9 mouse cellular contexts compared by ENCODE assay signal in the genomic region with DNA sequence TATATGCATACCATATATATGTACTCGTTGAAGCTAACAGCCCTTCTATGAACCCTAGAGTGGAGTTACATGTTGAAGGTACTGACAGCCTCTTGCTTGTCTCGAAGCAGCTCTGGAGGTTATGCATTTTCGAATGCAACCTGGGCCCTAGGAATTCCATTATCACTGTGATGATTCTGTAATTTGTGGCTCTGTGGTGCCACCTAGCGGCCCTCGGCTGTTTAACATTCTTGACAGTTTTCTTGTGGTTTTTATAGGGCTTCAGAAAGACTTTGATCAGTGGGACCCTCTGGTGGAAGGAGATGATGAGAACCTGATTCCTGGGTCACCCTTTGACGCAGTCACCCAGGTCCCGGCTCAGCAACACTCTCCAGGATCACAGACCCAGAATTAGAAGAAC. TPM values are rescaled to one million over a fixed set of nuclear protein-coding genes. Genes with fewer than 3 reads are reported as not detected.
DNase-seq lines count a peak whose midpoint lies in the region; ATAC-seq and TF ChIP-seq lines count a peak whose summit lies in the region.
"Had no signal": no experiment of that assay in that cellular context is flagged by ENCODE, and none has a peak within 500 bp of the region (broad histone marks: within the 10 kb centered on the region; RNA-seq: fewer than 3 reads in every experiment).

No protein-coding gene starts in this region.

- WGBS in intestine, embryonic 14.5 days, result 23% methylated on average over 7 of the region's 7 CpGs
- WGBS in intestine, embryonic 16.5 days, result 17% methylated on average over 7 of the region's 7 CpGs
- 29% methylated on average over 7 of the region's 7 CpGs for WGBS in hindbrain, embryonic 11.5 days
- WGBS in midbrain, embryonic 12.5 days, result 22% methylated on average over 7 of the region's 7 CpGs
- 17% methylated on average over 7 of the region's 7 CpGs for WGBS in stomach, postnatal 0 days

- H3K4me2 ChIP-seq in intestine, embryonic 14.5 days (ENCODE audit: low read length), result no peak overlapping the region
- no peak overlapping the region for H3K4me2 ChIP-seq in intestine, embryonic 16.5 days (ENCODE audit: low read depth, low read length)
- no peak overlapping the region for H3K4me2 ChIP-seq in hindbrain, embryonic 11.5 days (replicated peaks; ENCODE audit: low read depth, low read length)
- no peak overlapping the region for H3K4me2 ChIP-seq in midbrain, embryonic 12.5 days (replicated peaks)
- H3K4me2 ChIP-seq in stomach, postnatal 0 days (replicated peaks; ENCODE audit: low read depth), result no peak overlapping the region
- H3K4me2 ChIP-seq: embryonic facial prominence, embryonic 13.5 days had no signal

- H3K4me1 ChIP-seq in intestine, embryonic 14.5 days (replicated peaks; ENCODE audit: control insufficient read depth, insufficient read depth, low read length), result no peaks in the 10 kb centered on the region
- H3K4me1 ChIP-seq in intestine, embryonic 16.5 days (ENCODE audit: control insufficient read depth, insufficient read depth, low read length), result no peaks in the 10 kb centered on the region
- no peaks in the 10 kb centered on the region for H3K4me1 ChIP-seq in hindbrain, embryonic 11.5 days (replicated peaks; ENCODE audit: control insufficient read depth, insufficient read depth, low read length)
- no peaks in the 10 kb centered on the region for H3K4me1 ChIP-seq in midbrain, embryonic 12.5 days
- no peaks in the 10 kb centered on the region for H3K4me1 ChIP-seq in stomach, postnatal 0 days (replicated peaks; ENCODE audit: control insufficient read depth, insufficient read depth)
- H3K4me1 ChIP-seq: embryonic facial prominence, embryonic 13.5 days had no signal

- H3K27me3 ChIP-seq in intestine, embryonic 14.5 days (replicated peaks; ENCODE audit: control insufficient read depth, insufficient read depth, low read length), result no peaks in the 10 kb centered on the region
- H3K27me3 ChIP-seq in intestine, embryonic 16.5 days (replicated peaks; ENCODE audit: control insufficient read depth, insufficient read depth, low read length), result no peaks in the 10 kb centered on the region
- H3K27me3 ChIP-seq in hindbrain, embryonic 11.5 days (ENCODE audit: control insufficient read depth, insufficient read depth, low read length), result no peaks in the 10 kb centered on the region
- no peaks in the 10 kb centered on the region for H3K27me3 ChIP-seq in midbrain, embryonic 12.5 days
- H3K27me3 ChIP-seq in stomach, postnatal 0 days (ENCODE audit: control insufficient read depth, insufficient read depth, low read length), result no peaks in the 10 kb centered on the region
- H3K27me3 ChIP-seq: embryonic facial prominence, embryonic 13.5 days had no signal

- no peak overlapping the region for H3K4me3 ChIP-seq in intestine, embryonic 14.5 days (ENCODE audit: low read depth, low read length)
- no peak overlapping the region for H3K4me3 ChIP-seq in intestine, embryonic 16.5 days (ENCODE audit: low read length)
- H3K4me3 ChIP-seq in hindbrain, embryonic 11.5 days (ENCODE audit: low read depth, low read length), result no peak overlapping the region
- H3K4me3 ChIP-seq in midbrain, embryonic 12.5 days, result no peak overlapping the region
- no peak overlapping the region for H3K4me3 ChIP-seq in stomach, postnatal 0 days (ENCODE audit: low read depth, low read length)
- H3K4me3 ChIP-seq: embryonic facial prominence, embryonic 13.5 days had no signal

- peak; percentile 88 for TF ChIP-seq CTCF in stomach, postnatal 0 days (IDR thresholded peaks at IDR 0.05; ENCODE audit: low read depth)

- H3K9ac ChIP-seq in intestine, embryonic 14.5 days (ENCODE audit: low read length), result no peak overlapping the region
- H3K9ac ChIP-seq in intestine, embryonic 16.5 days (ENCODE audit: low read depth, low read length), result no peak overlapping the region
- no peak overlapping the region for H3K9ac ChIP-seq in hindbrain, embryonic 11.5 days (ENCODE audit: low read depth, low read length)
- no peak overlapping the region for H3K9ac ChIP-seq in midbrain, embryonic 12.5 days (replicated peaks)
- no peak overlapping the region for H3K9ac ChIP-seq in stomach, postnatal 0 days (ENCODE audit: low read length)
- H3K9ac ChIP-seq: embryonic facial prominence, embryonic 13.5 days had no signal

- TF ChIP-seq EP300 in stomach, postnatal 0 days (optimal IDR thresholded peaks at IDR 0.05), result no peak

- H3K36me3 ChIP-seq in intestine, embryonic 14.5 days (ENCODE audit: control insufficient read depth, insufficient read depth, low read length), result no peaks in the 10 kb centered on the region
- H3K36me3 ChIP-seq in intestine, embryonic 16.5 days (ENCODE audit: control insufficient read depth, insufficient read depth, low read length), result no peaks in the 10 kb centered on the region
- no peaks in the 10 kb centered on the region for H3K36me3 ChIP-seq in hindbrain, embryonic 11.5 days (ENCODE audit: control insufficient read depth, insufficient read depth, low read length)
- H3K36me3 ChIP-seq in midbrain, embryonic 12.5 days, result no peaks in the 10 kb centered on the region
- H3K36me3 ChIP-seq in stomach, postnatal 0 days (ENCODE audit: control insufficient read depth, insufficient read depth, low read length), result no peaks in the 10 kb centered on the region
- H3K36me3 ChIP-seq: embryonic facial prominence, embryonic 13.5 days had no signal

- ATAC-seq in intestine, embryonic 14.5 days (replicated peaks; ENCODE audit: low FRiP score, low TSS enrichment, low read depth), result no peak
- no peak for ATAC-seq in intestine, embryonic 16.5 days
- no peak for ATAC-seq in hindbrain, embryonic 11.5 days (ENCODE audit: low FRiP score)
- 0 out of 2 replicates have a peak, but pooled peaks have one; percentile 66 for ATAC-seq in midbrain, embryonic 12.5 days (ENCODE audit: low FRiP score, low read depth)
- no peak for ATAC-seq in stomach, postnatal 0 days (ENCODE audit: low FRiP score, low TSS enrichment)

- H3K9me3 ChIP-seq in intestine, embryonic 14.5 days (ENCODE audit: control insufficient read depth, low read length), result no peaks in the 10 kb centered on the region
- H3K9me3 ChIP-seq in intestine, embryonic 16.5 days (ENCODE audit: control insufficient read depth, low read length), result no peaks in the 10 kb centered on the region
- no peaks in the 10 kb centered on the region for H3K9me3 ChIP-seq in hindbrain, embryonic 11.5 days (ENCODE audit: control insufficient read depth, low read length)
- no peaks in the 10 kb centered on the region for H3K9me3 ChIP-seq in midbrain, embryonic 12.5 days
- H3K9me3 ChIP-seq in stomach, postnatal 0 days (ENCODE audit: control insufficient read depth, low read length), result no peaks in the 10 kb centered on the region
- H3K9me3 ChIP-seq: embryonic facial prominence, embryonic 13.5 days had no signal

- peak; percentile 92 for DNase-seq in intestine, embryonic 14.5 days (ENCODE audit: low spot score)
- peak; percentile 3 for DNase-seq in adrenal gland, adult 8-10 months
- DNase-seq in embryo, embryonic 10 days (ENCODE audit: low spot score), result peak; percentile 74
- peak; percentile 89 for DNase-seq in hindbrain, embryonic 11.5 days (ENCODE audit: low spot score)
- DNase-seq in left cerebral cortex, adult 18-20 months (ENCODE audit: low spot score in 2 of 2), result peak; percentile 53 to 55
- peak; percentile 71 for DNase-seq in stomach, postnatal 0 days (ENCODE audit: low spot score)

- no peak overlapping the region for H3K27ac ChIP-seq in intestine, embryonic 14.5 days (ENCODE audit: low read depth)
- H3K27ac ChIP-seq in intestine, embryonic 16.5 days (ENCODE audit: low read length), result no peak overlapping the region
- H3K27ac ChIP-seq in hindbrain, embryonic 11.5 days (ENCODE audit: low read depth, low read length), result no peak overlapping the region
- H3K27ac ChIP-seq in midbrain, embryonic 12.5 days (replicated peaks), result no peak overlapping the region
- H3K27ac ChIP-seq in stomach, postnatal 0 days (replicated peaks), result no peak overlapping the region
- H3K27ac ChIP-seq: embryonic facial prominence, embryonic 13.5 days had no signal

RNA-seq across cellular contexts. Expression of a gene that starts 18.5 kb away (rescaled TPM):
- 0.15 and 0.17 TPM in 2 replicates for polyA plus RNA-seq in intestine, embryonic 14.5 days (2014; fragmentation: Nextera tagmentation; extraction: Ambion mirVana)
- 1.2 and 2.0 TPM in 2 replicates for polyA plus RNA-seq in intestine, embryonic 16.5 days (2015; fragmentation: Nextera tagmentation; extraction: Ambion mirVana)
- total RNA-seq in adrenal gland, adult 8-10 months (2022), result not detected
- polyA plus RNA-seq in hindbrain, embryonic 11.5 days (2014; fragmentation: Nextera tagmentation; extraction: Ambion mirVana), result 0.03 and 0.07 TPM in 2 replicates
- under 1 TPM; 0.56 to 0.84 TPM for total RNA-seq in left cerebral cortex, adult 18-20 months (2021)
- polyA plus RNA-seq in midbrain, embryonic 12.5 days (2016; fragmentation: Nextera tagmentation; extraction: Ambion mirVana), result 0.26 TPM in 1 of 2 replicates, not detected in the other
- polyA plus RNA-seq in stomach, postnatal 0 days (2015; fragmentation: Nextera tagmentation; extraction: Ambion mirVana), result 0.08 TPM in 1 of 2 replicates, not detected in the other

RNA-seq across cellular contexts. Expression of a gene that starts 43.7 kb away (rescaled TPM):
- 9.1 and 9.5 TPM in 2 replicates for polyA plus RNA-seq in intestine, embryonic 14.5 days (2014; fragmentation: Nextera tagmentation; extraction: Ambion mirVana)
- 14.0 and 14.2 TPM in 2 replicates for polyA plus RNA-seq in intestine, embryonic 16.5 days (2015; fragmentation: Nextera tagmentation; extraction: Ambion mirVana)
- total RNA-seq in adrenal gland, adult 8-10 months (2022), result 10 to 100 TPM; 15.0 to 22.2 (median 17.6) TPM
- 15.4 and 16.3 TPM in 2 replicates for polyA plus RNA-seq in hindbrain, embryonic 11.5 days (2014; fragmentation: Nextera tagmentation; extraction: Ambion mirVana)
- total RNA-seq in left cerebral cortex, adult 18-20 months (2021), result 10 to 100 TPM; 83.5 to 85.2 TPM
- polyA plus RNA-seq in midbrain, embryonic 12.5 days (2016; fragmentation: Nextera tagmentation; extraction: Ambion mirVana), result 4.9 and 7.3 TPM in 2 replicates
- polyA plus RNA-seq in stomach, postnatal 0 days (2015; fragmentation: Nextera tagmentation; extraction: Ambion mirVana), result 9.1 and 9.6 TPM in 2 replicates

RNA-seq across cellular contexts. Expression of a gene that starts 55.4 kb away (rescaled TPM):
- polyA plus RNA-seq in intestine, embryonic 14.5 days (2014; fragmentation: Nextera tagmentation; extraction: Ambion mirVana), result 14.0 and 19.8 TPM in 2 replicates
- 9.6 and 10.4 TPM in 2 replicates for polyA plus RNA-seq in intestine, embryonic 16.5 days (2015; fragmentation: Nextera tagmentation; extraction: Ambion mirVana)
- total RNA-seq in adrenal gland, adult 8-10 months (2022), result 10 to 100 TPM in 1 of 4 experiments, 1 to 10 TPM in 3; 4.0 to 11.1 (median 7.0) TPM
- polyA plus RNA-seq in hindbrain, embryonic 11.5 days (2014; fragmentation: Nextera tagmentation; extraction: Ambion mirVana), result 36.8 and 43.2 TPM in 2 replicates
- total RNA-seq in left cerebral cortex, adult 18-20 months (2021), result 10 to 100 TPM; 43.1 to 44.8 TPM
- 92.4 and 93.9 TPM in 2 replicates for polyA plus RNA-seq in midbrain, embryonic 12.5 days (2016; fragmentation: Nextera tagmentation; extraction: Ambion mirVana)
- polyA plus RNA-seq in stomach, postnatal 0 days (2015; fragmentation: Nextera tagmentation; extraction: Ambion mirVana), result 5.9 and 7.5 TPM in 2 replicates

RNA-seq across cellular contexts. Expression of a gene that starts 55.6 kb away (rescaled TPM):
- 17.0 TPM in 2 replicates for polyA plus RNA-seq in intestine, embryonic 14.5 days (2014; fragmentation: Nextera tagmentation; extraction: Ambion mirVana)
- polyA plus RNA-seq in intestine, embryonic 16.5 days (2015; fragmentation: Nextera tagmentation; extraction: Ambion mirVana), result 13.2 and 15.1 TPM in 2 replicates
- 1 to 10 TPM; 2.4 to 4.3 (median 3.1) TPM for total RNA-seq in adrenal gland, adult 8-10 months (2022)
- 28.9 and 30.9 TPM in 2 replicates for polyA plus RNA-seq in hindbrain, embryonic 11.5 days (2014; fragmentation: Nextera tagmentation; extraction: Ambion mirVana)
- 1 to 10 TPM; 1.8 to 3.4 TPM for total RNA-seq in left cerebral cortex, adult 18-20 months (2021)
- polyA plus RNA-seq in midbrain, embryonic 12.5 days (2016; fragmentation: Nextera tagmentation; extraction: Ambion mirVana), result 31.4 and 34.3 TPM in 2 replicates
- polyA plus RNA-seq in stomach, postnatal 0 days (2015; fragmentation: Nextera tagmentation; extraction: Ambion mirVana), result 14.0 and 14.4 TPM in 2 replicates

Comparison
In these comparisons a context has a peak if more than half of its experiments do, and no peak if none do; other contexts are left out.
1. DNase-seq: peak in every context shown above with its lines; median percentile 92 in intestine, embryonic 14.5 days; 89 in hindbrain, embryonic 11.5 days; 74 in embryo, embryonic 10 days; 71 in stomach, postnatal 0 days; 54 in left cerebral cortex, adult 18-20 months; 3 in adrenal gland, adult 8-10 months.